Mouse (Mus musculus): Measurements from ENCODE around the gene Dmwd.

Gene Dmwd

DNA sequence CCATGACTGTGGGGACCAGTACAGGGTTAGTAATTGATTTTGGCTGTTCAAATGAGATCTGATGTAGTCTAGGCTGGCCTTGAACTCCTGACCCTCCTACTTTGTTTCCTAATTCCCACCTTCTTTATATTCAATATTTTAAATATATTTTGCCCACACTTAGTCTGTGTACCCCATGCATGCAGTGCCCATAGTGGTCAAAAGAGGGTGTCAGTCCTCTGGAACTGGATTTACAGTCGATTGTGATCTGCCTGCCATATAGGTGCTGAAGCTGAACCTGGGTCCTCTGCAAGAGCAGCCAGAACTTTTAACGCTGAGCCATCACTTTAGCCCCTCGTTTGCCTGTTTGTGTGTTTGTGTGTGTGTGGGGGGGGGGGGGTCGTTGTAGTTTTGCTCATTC is 54.6 kb downstream of the Dmwd start:
- DNase-seq (ENCODE audit: inconsistent age in 2 of 2, low spot score in 1 of 2) = peak in 1 of 2 experiments; percentile 76

DNA sequence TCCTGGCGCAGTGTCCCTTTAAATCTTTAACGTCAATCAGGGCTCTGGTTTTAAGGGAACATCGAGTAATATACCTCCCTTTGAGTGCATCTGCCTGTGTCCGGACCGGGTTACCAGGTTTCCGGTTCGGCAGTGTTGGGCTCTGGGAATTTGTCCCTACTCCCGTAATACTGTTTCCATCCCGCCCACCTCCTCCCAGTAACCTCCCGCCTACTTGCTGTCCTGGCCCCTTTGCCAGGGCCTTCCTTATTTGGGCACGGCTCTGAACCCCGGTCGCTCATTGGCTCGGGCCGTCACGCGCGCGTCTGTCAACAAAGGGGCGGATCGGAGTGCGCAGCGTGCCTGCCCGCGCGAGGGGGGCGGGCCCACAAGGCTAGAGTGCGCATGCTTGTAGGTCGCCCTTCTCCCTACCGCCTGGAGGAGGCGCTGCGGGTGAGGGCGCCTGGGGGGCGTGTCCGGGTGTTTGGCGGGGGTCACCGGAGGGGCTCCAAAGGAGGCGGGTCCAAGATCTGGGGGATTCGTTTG is 55.4 kb downstream of the Dmwd start:
- peak; percentile 99 for DNase-seq (ENCODE audit: inconsistent age in 2 of 2, low spot score in 1 of 2)
